Mouse (Mus musculus) neural tube, embryonic 13.5 days (tissue): ENCODE measurements at regions not wholly inside any gene's neighbourhood (a gene's known extent, or its start where the extent isn't known, plus 50 kb on each side); places are given as distances from the start of the nearest gene placed in this dataset.
"Not testable (repeated sequence)": the region's sequence is repeated elsewhere in the genome, so short reads cannot be mapped to it uniquely, and the experiment has no call there.

Source experiments
- ATAC-seq: fragments of 200-750 bp; cut with Nextera tagmentation; 2 replicates; pipeline ENCODE4 v1.8.0; 2017; ENCODE audit warnings: low read depth, mild to moderate bottlenecking, moderate TSS enrichment, moderate library complexity
- H3K27ac ChIP-seq: fragments of 300-500 bp; sonication (generic); replicated peaks from 2 replicates; pipeline ENCODE4 v1.5.1; 2015; ENCODE audit warnings: moderate library complexity, mild to moderate bottlenecking, inconsistent platforms
- H3K27me3 ChIP-seq: fragments of 300-500 bp; sonication (generic); 2 replicates; pipeline ENCODE4 v1.6.1; 2015; ENCODE audit warnings: mild to moderate bottlenecking, inconsistent platforms
- H3K36me3 ChIP-seq: fragments of 300-500 bp; sonication (generic); 2 replicates; pipeline ENCODE4 v1.6.1; 2015; ENCODE audit warnings: mild to moderate bottlenecking, inconsistent platforms
- H3K4me1 ChIP-seq: fragments of 300-500 bp; sonication (generic); replicated peaks from 2 replicates; pipeline ENCODE4 v1.6.1; 2015; ENCODE audit warnings: inconsistent platforms
- H3K4me2 ChIP-seq: fragments of 300-500 bp; sonication (generic); 2 replicates; pipeline ENCODE4 v1.6.1; 2015; ENCODE audit warnings: inconsistent platforms, mild to moderate bottlenecking, moderate library complexity
- H3K4me3 ChIP-seq: fragments of 300-500 bp; sonication (generic); 2 replicates; pipeline ENCODE4 v1.5.1; 2015; ENCODE audit warnings: mild to moderate bottlenecking, inconsistent platforms
- H3K9ac ChIP-seq: fragments of 300-500 bp; sonication (generic); 2 replicates; pipeline ENCODE4 v1.6.1; 2015; ENCODE audit warnings: moderate library complexity, mild to moderate bottlenecking, inconsistent platforms
- H3K9me3 ChIP-seq: fragments of 300-500 bp; sonication (generic); 2 replicates; pipeline ENCODE4 v1.6.1; 2016; ENCODE audit warnings: inconsistent platforms
- WGBS: fragments of 180-500 bp; shearing (Covaris S2); methylation state at CpG from one replicate; pipeline ENCODE4 v1.1.7; 2015; 5-methylcytosine and 5-hydroxymethylcytosine counted together

GRCm38 (mm10) chr16:86261612-86262011, 360.0 kb upstream of the Adamts5 start:
- no peak overlapping the region for H3K27ac ChIP-seq
- no peaks in the 10 kb centered on the region for H3K4me1 ChIP-seq
- no peaks in the 10 kb centered on the region for H3K9me3 ChIP-seq
- no peak overlapping the region for H3K4me3 ChIP-seq
- 67% methylated on average over 8 of the region's 8 CpGs for WGBS
- no peaks in the 10 kb centered on the region for H3K27me3 ChIP-seq
- no peak overlapping the region for H3K4me2 ChIP-seq
- H3K9ac ChIP-seq = no peak overlapping the region
- no peak for ATAC-seq
- no peaks in the 10 kb centered on the region for H3K36me3 ChIP-seq

DNA sequence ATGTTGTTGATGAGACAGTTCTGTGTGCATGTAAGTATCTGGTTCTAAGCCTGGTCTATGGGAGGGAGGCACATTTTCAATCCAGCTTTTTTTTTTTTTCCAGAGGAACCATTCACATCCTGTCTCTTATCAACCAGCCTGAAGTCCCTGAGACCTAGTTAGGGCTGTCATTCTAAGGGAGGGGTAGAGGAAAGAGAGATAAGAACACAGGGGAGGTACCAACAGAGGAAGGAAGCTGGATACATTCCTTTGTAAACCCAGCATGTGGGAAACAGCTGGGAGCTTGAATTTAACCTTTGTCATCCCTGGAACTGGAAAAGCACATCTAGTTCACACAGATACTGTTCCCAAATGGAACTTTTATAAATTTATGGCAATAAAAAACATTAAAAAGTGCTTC, 351.0 kb upstream of the Adamts5 start:
- H3K4me3 ChIP-seq = no peak overlapping the region
- H3K27me3 ChIP-seq = no peaks in the 10 kb centered on the region
- no peaks in the 10 kb centered on the region for H3K36me3 ChIP-seq
- no peaks in the 10 kb centered on the region for H3K4me1 ChIP-seq
- H3K4me2 ChIP-seq = no peak overlapping the region
- ATAC-seq = no peak
- no peak overlapping the region for H3K27ac ChIP-seq
- H3K9ac ChIP-seq = no peak overlapping the region
- H3K9me3 ChIP-seq = no peaks in the 10 kb centered on the region

DNA sequence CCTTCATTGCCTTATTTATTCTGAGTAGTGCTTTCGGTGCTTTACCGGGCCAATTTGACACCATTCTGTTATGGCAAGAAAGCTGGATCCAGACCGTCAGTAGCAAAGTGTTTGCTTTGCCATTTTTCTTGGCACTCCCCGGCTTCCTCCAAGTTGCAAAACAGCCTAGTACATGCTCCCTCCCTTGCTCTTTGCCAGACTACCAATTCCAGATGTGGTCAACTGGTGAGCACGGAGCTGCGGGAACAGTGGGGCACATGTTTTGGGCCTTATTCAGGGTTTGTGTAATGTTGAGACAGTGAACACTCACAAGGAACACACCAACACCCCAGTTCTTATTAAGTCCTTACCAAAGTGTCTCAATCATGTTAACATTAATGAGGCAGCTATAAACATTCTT, 348.4 kb upstream of the Adamts5 start:
- Histone ChIP-seq H3K27me3 (no peaks in the 10 kb centered on the region), H3K4me2 (no peak overlapping the region), H3K4me3 (no peak overlapping the region), H3K4me1 (no peaks in the 10 kb centered on the region), H3K9me3 (no peaks in the 10 kb centered on the region), H3K9ac (no peak overlapping the region), H3K36me3 (no peaks in the 10 kb centered on the region), H3K27ac (no peak overlapping the region)
- WGBS = 92% methylated on average over 6 of the region's 6 CpGs
- ATAC-seq = no peak

DNA sequence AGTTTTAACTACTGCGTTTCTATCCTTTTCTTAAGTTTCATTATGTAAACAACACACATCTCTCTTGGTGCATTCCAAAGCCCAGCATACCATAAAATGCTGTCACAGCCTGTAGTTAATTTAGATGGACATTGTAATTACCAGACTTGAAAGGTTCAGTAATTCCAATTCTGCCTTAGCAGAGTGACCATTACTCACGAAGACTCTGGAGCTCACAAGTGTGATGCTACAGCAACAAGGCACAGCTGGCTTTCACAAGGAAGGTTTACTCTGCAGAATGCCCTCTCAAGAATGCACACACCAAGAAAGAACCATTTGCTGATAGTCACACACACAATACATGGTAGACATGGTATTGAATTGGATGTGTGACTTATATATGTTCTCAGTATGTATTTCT, 342.6 kb upstream of the Adamts5 start:
- Histone ChIP-seq H3K27ac (no peak overlapping the region), H3K9ac (no peak overlapping the region), H3K4me1 (no peaks in the 10 kb centered on the region), H3K4me3 (no peak overlapping the region), H3K36me3 (no peaks in the 10 kb centered on the region), H3K4me2 (no peak overlapping the region), H3K27me3 (no peaks in the 10 kb centered on the region), H3K9me3 (no peaks in the 10 kb centered on the region)
- 42% methylated on average over 2 of the region's 2 CpGs for WGBS
- no peak for ATAC-seq

DNA sequence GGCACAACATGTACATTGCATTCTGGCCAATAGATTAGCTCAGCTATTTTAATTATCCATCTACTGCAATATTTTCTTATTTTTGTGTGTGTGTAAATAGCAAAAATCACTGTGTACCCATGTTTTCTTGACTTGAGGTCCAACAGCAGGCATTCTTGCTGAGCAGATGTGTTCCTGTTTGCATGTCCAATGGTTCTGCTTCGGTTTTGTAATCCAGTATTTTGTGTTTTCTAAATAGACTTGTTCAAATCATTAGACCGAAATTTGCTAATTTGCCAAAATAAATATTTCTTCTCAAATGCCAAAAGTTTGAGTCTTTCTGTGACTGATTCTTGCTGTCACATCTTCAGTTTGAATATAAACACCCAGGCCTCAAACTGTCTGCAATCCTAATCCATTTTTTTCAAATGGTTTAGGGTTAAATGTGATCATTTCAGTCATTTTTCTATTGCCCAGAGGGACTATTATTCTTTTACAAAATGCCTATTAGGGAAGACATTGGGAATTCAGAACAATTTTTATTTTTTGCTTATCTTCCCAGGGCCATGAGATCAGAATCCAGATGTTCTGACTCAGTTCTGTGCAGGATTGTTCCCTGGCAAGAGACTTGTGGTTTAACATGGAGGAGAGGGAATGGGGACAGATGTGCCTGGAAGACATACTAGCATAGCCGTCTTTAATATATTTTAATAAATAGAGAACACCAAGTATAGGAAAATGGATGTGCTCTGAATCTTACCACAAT, 341.3 kb upstream of the Adamts5 start:
- Histone ChIP-seq H3K4me2 (no peak overlapping the region), H3K9ac (no peak overlapping the region), H3K4me1 (no peaks in the 10 kb centered on the region), H3K9me3 (no peaks in the 10 kb centered on the region), H3K27me3 (no peaks in the 10 kb centered on the region), H3K27ac (no peak overlapping the region), H3K4me3 (no peak overlapping the region), H3K36me3 (no peaks in the 10 kb centered on the region)
- ATAC-seq = no peak
- 83% methylated on average over 3 of the region's 3 CpGs for WGBS

GRCm38 (mm10) chr16:86222997-86223396, 321.4 kb upstream of the Adamts5 start:
- no peaks in the 10 kb centered on the region for H3K4me1 ChIP-seq
- no peaks in the 10 kb centered on the region for H3K36me3 ChIP-seq
- no peaks in the 10 kb centered on the region for H3K9me3 ChIP-seq
- H3K4me3 ChIP-seq = no peak overlapping the region
- no peaks in the 10 kb centered on the region for H3K27me3 ChIP-seq
- no peak for ATAC-seq
- 86% methylated on average over 3 of the region's 3 CpGs for WGBS
- no peak overlapping the region for H3K9ac ChIP-seq
- H3K27ac ChIP-seq = no peak overlapping the region
- no peak overlapping the region for H3K4me2 ChIP-seq

- no peaks in the 10 kb centered on the region for H3K4me1 ChIP-seq
- no peak overlapping the region for H3K9ac ChIP-seq
- H3K4me3 ChIP-seq = no peak overlapping the region
- no peaks in the 10 kb centered on the region for H3K9me3 ChIP-seq
- no peaks in the 10 kb centered on the region for H3K36me3 ChIP-seq
- no peak overlapping the region for H3K4me2 ChIP-seq
- no peaks in the 10 kb centered on the region for H3K27me3 ChIP-seq
- ATAC-seq = no peak
- H3K27ac ChIP-seq = no peak overlapping the region
Observed at GRCm38 (mm10) chr16:86210547-86210946, 308.9 kb upstream of the Adamts5 start.

GRCm38 (mm10) chr16:86209319-86209718, 307.7 kb upstream of the Adamts5 start:
- H3K4me3 ChIP-seq = no peak overlapping the region
- no peak for ATAC-seq

GRCm38 (mm10) chr16:86189874-86190273, 288.2 kb upstream of the Adamts5 start:
- Histone ChIP-seq H3K27ac (no peak overlapping the region), H3K4me1 (no peaks in the 10 kb centered on the region), H3K4me2 (no peak overlapping the region), H3K27me3 (no peaks in the 10 kb centered on the region), H3K4me3 (no peak overlapping the region), H3K9me3 (no peaks in the 10 kb centered on the region), H3K9ac (no peak overlapping the region), H3K36me3 (no peaks in the 10 kb centered on the region)
- no peak for ATAC-seq
- WGBS = 86% methylated on average over 1 of the region's 1 CpGs

More at GRCm38 (mm10) chr16:86209319-86209718, 307.7 kb upstream of the Adamts5 start:
- Histone ChIP-seq H3K4me2 (no peak overlapping the region), H3K36me3 (no peaks in the 10 kb centered on the region), H3K4me1 (no peaks in the 10 kb centered on the region), H3K9ac (no peak overlapping the region), H3K27me3 (no peaks in the 10 kb centered on the region), H3K27ac (no peak overlapping the region), H3K9me3 (no peaks in the 10 kb centered on the region)

- Histone ChIP-seq H3K9ac (no peak overlapping the region), H3K27me3 (no peaks in the 10 kb centered on the region), H3K9me3 (no peaks in the 10 kb centered on the region), H3K4me1 (no peaks in the 10 kb centered on the region), H3K4me2 (no peak overlapping the region), H3K4me3 (no peak overlapping the region), H3K27ac (no peak overlapping the region), H3K36me3 (no peaks in the 10 kb centered on the region)
- 84% methylated on average over 3 of the region's 3 CpGs for WGBS
- no peak for ATAC-seq
Observed at GRCm38 (mm10) chr16:86188966-86189365, 287.3 kb upstream of the Adamts5 start.

- H3K9me3 ChIP-seq, ATAC-seq, H3K36me3 ChIP-seq, H3K4me2 ChIP-seq, H3K9ac ChIP-seq, H3K27me3 ChIP-seq, H3K4me3 ChIP-seq, H3K27ac ChIP-seq, H3K4me1 ChIP-seq: not testable (repeated sequence)
- 63% methylated on average over 4 of the region's 4 CpGs for WGBS
Observed at GRCm38 (mm10) chr16:86187609-86188008, 286.0 kb upstream of the Adamts5 start.

DNA sequence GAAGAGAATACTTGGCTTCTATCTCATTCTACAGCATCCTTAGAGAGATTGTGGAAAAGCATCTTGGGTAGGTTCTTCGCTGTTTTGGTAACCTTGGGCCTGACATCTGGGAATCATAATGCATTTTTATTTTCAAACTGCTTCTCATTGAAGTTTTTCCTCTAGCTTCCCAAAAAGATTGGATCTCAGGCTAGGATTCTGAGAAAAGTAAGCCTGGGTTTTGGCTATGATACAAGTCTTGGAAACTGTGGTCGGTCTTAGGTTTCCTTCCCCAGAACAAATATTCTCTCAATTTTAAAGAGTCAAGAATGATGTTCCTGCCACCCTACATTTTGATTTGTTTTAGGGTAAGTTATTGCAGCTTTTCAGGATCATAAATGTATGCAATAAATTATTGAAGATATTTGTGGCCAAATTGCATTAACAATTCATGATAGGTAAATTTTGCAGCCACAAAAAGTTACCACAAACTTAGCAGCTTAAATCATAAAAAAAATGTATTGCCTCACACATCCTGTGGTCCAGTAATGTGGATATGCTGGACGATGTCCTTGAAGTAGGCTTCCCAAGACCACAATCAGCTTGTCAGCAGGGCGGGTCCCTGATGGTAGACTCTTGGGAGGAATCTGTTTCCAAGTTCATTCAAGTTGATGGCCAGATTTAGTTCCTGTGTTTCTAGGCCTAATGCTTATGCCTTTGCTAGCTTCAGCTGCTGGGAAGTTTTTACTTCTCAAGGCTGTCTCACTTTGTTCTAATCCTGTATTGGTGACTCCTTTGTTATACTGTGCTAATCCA, 257.6 kb upstream of the Adamts5 start:
- no peak overlapping the region for H3K9ac ChIP-seq
- H3K27ac ChIP-seq = no peak overlapping the region
- ATAC-seq = no peak
- no peaks in the 10 kb centered on the region for H3K36me3 ChIP-seq
- H3K4me2 ChIP-seq = no peak overlapping the region
- no peaks in the 10 kb centered on the region for H3K4me1 ChIP-seq
- H3K4me3 ChIP-seq = no peak overlapping the region
- H3K9me3 ChIP-seq = no peaks in the 10 kb centered on the region
- H3K27me3 ChIP-seq = no peaks in the 10 kb centered on the region
- WGBS = 89% methylated on average over 4 of the region's 4 CpGs

- H3K9me3 ChIP-seq = no peaks in the 10 kb centered on the region
- no peak overlapping the region for H3K9ac ChIP-seq
- WGBS = 71% methylated on average over 3 of the region's 3 CpGs
- H3K4me2 ChIP-seq = no peak overlapping the region
- no peak overlapping the region for H3K27ac ChIP-seq
- no peak for ATAC-seq
- H3K27me3 ChIP-seq = no peaks in the 10 kb centered on the region
- no peaks in the 10 kb centered on the region for H3K36me3 ChIP-seq
- no peak overlapping the region for H3K4me3 ChIP-seq
- H3K4me1 ChIP-seq = 0 out of 2 replicates have a peak, but pooled peaks cover 3% of the 10 kb centered on the region
Observed at GRCm38 (mm10) chr16:86138171-86138570, 236.5 kb upstream of the Adamts5 start.
